Mouse (Mus musculus): ENCODE measurements at regions not wholly inside any gene's neighbourhood (a gene's known extent, or its start where the extent isn't known, plus 50 kb on each side); places are given as distances from the start of the nearest gene placed in this dataset.
"Not testable (repeated sequence)": the region's sequence is repeated elsewhere in the genome, so short reads cannot be mapped to it uniquely, and the experiment has no call there.

DNA sequence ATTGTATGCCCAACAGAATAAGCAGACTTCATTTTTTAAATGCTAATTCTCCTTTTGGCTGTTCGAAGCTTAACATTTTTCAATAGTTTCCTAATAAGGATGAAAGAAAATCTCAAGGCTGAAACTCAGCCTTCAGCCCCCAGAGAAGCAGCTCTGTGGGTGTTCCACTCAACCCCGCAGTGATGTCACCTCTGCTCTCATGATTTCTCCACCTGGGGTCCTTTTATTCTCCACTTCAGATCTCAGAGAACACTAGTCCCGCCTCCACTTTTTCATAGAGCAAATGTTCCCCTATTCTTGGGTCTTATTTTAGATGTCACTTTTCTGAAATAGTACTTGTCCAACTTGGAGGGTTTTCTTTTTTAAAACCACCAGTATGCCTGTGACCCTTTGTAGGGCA lies 567.3 kb downstream of the Cntn3 start:
- peak; percentile 16 for DNase-seq (ENCODE audit: low read depth, low spot score)

DNA sequence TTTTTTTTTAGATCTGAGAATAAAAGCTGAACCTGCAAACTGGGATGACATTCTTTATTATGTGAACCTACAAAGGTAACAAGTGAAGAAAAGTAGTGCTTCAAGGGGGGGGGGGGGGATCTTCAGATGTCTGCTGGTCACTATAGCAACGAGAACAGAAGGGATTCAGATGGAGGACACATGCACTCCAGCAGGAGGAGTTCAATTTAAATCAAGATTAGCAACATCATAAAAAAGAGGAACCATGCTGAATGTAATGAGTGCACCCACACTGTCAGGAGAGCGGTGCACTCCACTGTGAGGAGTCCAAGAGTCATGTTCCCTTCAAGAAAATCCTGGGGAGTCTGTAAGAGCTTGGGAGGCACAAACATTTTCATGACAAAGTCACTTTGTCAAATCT lies 574.7 kb downstream of the Cntn3 start:
- DNase-seq (ENCODE audit: low read depth, low spot score) = peak; percentile 18

- DNase-seq (ENCODE audit: low read depth, low spot score) = peak; percentile 15
These were observed 575.3 kb downstream of the Cntn3 start for GRCm38 (mm10) chr6:101997629-101998028.

DNA sequence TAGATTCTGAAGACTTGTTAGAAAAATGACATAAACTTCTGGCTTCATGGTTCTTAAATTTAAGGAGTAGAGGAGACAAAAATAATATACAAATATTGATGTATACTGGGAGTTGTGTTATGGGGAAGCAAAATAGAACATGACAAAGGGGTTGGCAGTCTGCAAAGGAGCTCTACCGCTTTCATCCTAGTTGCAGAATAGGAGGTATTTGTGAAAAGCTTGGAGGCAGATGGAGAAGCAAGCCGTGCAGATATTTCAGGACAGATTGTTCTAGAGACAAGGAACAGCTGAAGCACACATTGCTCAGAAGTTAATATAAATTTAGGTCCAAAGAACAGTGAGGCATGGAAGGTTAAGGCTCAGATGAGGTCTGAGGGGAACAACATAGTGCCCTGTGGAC lies 580.1 kb downstream of the Cntn3 start:
- peak; percentile 76 for DNase-seq (ENCODE audit: low read depth, low spot score)

DNA sequence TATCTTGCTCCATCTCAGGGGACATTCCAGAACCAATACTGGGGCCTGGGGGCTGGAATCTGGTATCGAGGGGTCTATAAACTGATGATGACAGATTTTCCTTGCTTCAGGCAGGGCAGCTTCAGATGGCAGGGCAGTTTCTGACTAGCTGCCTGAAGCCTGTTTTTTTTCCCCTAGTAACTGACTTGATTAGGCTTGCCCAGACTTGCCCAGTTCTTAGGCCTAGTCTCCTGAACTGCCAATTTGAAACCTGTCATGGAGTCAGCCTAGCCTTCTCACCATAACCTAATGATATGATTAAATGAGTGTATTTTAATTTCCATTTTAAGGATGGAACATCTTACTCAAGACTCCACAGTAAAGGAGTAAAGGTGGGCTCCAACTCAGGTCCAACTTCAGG lies 591.2 kb downstream of the Cntn3 start:
- no peak for DNase-seq (ENCODE audit: low read depth, low spot score)

GRCm38 (mm10) chr6:101979213-101979612 lies 593.7 kb downstream of the Cntn3 start:
- no peak for DNase-seq (ENCODE audit: low read depth, low spot score)

GRCm38 (mm10) chr6:101964941-101965340 lies 587.2 kb upstream of the Pdzrn3 start:
- no peak for DNase-seq (ENCODE audit: low read depth, low spot score)

DNA sequence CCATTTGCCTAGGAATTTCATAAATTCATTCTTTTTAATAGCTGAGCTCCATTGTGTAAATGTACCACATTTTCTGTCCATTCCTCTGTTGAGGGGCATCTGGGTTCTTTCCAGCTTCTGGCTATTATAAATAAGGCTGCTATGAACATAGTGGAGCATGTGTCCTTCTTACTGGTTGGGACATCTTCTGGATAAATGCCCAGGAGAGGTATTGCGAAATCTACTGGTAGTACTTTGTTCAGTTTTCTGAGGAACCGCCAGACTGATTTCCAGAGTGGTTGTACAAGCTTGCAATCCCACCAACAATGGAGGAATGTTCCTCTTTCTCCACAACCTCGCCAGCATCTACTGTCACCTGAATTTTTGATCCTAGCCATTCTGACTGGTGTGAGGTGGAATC lies 583.8 kb upstream of the Pdzrn3 start:
- DNase-seq (ENCODE audit: low read depth, low spot score) = not testable (repeated sequence)

GRCm38 (mm10) chr6:101949681-101950080 lies 572.0 kb upstream of the Pdzrn3 start:
- DNase-seq (ENCODE audit: low read depth, low spot score) = no peak

- DNase-seq (ENCODE audit: low read depth, low spot score) = no peak
These were observed 571.3 kb upstream of the Pdzrn3 start for GRCm38 (mm10) chr6:101948950-101949349.

- DNase-seq (ENCODE audit: low read depth, low spot score) = no peak
These were observed 562.7 kb upstream of the Pdzrn3 start for GRCm38 (mm10) chr6:101940266-101940866.

- DNase-seq (ENCODE audit: low read depth, low spot score) = no peak
These were observed 560.8 kb upstream of the Pdzrn3 start for GRCm38 (mm10) chr6:101938393-101938985.

DNA sequence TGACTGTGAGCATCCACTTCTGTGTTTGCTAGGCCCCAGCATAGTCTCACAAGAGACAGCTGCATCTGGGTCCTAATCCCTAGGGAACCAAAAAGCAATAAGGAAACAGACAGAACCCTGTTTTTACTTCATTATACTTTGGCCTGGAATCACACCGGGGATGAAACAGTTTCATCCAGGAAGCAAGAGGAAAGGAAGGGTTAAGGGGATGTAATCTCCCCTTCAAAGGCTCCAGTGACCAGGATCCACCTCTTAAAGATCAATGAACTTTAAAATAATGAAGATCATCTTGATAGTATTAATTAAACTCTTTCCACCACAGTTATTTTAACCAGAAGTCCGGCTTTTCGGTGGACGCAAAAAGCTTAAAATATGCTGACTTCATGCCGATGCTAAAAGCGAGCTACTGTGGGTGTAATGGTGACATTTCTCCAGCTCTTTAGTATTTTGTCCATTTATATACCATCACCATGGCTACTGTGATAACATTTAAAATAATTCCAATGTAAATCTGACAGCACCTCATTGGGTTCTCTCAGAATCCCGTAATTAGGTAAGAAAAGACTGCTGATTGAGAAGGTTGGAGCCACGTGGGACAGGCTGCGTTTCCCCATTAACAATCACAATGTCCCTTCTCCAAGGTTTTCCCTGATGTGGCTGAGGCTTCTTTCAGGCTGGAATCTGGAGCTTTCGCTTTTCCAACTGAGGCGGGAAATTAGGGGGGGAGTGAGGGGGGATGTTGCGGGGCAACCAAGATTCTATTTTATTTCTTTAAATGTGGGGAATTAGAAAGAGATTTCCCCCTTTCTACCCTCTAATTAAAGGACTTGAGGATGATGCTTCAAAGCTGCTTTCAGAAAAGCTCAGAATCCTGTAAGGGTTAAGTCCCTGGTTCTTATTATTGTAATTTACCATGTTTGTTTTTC lies 560.0 kb upstream of the Pdzrn3 start:
- peak; percentile 67 for DNase-seq (ENCODE audit: low read depth, low spot score)

DNA sequence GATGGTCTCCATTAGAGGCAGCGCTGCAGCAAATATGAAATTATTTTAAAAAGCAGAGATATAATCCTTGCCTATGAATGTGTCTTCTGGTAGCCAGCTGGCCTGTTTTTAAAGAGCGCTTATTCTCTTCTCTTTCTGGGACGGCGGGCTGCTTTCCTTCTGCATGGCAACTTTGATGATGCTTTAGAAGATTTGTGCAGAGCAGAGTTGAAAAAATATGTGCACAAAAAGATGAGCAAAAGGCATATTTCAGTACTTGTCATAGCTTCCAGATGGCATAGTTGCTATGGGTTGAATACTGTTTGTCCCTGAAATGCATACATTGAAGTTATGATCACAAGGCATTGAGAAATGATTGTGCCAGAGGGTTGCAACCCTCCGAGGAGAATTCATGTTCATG lies 554.1 kb upstream of the Pdzrn3 start:
- peak; percentile 50 for DNase-seq (ENCODE audit: low read depth, low spot score)

GRCm38 (mm10) chr6:101921686-101922085 lies 544.0 kb upstream of the Pdzrn3 start:
- no peak for DNase-seq (ENCODE audit: low read depth, low spot score)

- DNase-seq (ENCODE audit: low read depth, low spot score) = no peak
These were observed 543.5 kb upstream of the Pdzrn3 start for GRCm38 (mm10) chr6:101921186-101921585.

- DNase-seq (ENCODE audit: low read depth, low spot score) = no peak
These were observed 541.2 kb upstream of the Pdzrn3 start for GRCm38 (mm10) chr6:101918914-101919313.

DNA sequence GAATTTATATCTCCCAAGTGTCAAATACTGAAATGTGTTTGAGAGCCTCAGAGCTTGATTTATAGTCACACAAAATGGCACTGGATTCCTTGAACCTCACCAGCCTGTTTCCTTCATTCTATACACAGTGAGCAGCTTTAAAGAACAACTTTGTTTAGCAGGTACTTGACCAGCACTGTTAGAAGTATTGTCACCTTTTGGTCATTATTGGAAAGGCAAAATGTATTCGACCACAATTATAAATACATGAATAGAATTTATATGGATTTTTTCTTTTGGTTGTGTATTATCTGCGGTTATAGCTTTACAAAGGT lies 527.3 kb upstream of the Pdzrn3 start:
- DNase-seq (ENCODE audit: low read depth, low spot score) = no peak

DNA sequence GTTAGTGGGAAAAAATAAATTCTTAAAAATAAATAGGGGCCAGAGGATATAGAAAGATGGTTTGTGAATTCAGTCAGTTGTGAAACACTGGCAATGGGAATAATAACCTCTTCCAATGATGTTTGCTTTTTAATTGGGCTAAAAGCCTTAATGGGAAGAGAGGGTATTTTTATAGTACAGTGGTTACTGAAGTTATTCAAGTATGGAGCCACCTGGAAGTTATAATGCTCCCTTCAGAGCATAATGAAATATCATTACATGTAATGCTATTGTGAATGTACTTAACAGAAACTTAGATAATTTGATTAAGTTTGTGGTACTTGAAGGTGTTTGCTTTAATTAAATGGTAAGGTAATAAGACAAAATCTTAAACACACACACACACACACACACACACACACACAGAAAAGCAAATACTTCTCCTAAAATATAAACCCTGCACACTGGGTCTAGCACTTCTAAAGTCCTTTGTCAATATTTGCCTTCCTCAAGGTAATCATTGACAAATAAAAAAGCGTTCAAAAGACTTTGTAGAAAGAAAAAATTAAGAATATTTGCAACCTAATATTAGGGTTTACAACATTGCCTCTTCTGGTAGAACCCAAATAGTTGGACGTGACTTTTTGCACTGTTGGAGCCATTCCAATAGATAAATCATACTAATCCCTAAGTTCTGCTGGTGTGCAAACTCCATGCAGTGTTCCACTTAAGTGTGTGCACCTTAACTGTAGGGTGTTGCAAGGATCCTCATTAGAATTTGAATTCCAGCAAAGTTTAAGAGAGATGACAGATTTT lies 526.7 kb upstream of the Pdzrn3 start:
- DNase-seq (ENCODE audit: low read depth, low spot score) = no peak

GRCm38 (mm10) chr6:101902276-101902675 lies 524.6 kb upstream of the Pdzrn3 start:
- DNase-seq (ENCODE audit: low read depth, low spot score) = no peak

DNA sequence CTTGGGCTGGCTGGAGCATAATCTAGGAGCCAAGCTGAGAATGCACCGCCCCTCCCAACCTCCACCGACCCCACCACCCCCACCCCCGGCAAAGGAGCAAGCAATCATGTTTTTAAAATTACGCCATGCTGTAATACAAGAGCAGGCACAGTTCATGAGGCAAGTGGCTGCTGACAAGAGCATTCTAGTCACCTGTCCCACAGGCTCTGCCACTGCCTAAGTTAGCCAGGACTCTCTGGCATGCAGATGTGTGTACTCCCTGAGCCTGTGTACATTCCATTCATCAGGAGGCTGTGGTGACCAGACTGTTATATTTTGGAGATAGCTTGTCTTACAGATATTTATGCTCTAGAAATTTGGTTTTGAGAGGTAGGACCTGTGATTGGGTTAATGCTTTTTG lies 520.8 kb upstream of the Pdzrn3 start:
- DNase-seq (ENCODE audit: low read depth, low spot score) = no peak

GRCm38 (mm10) chr6:101890655-101891054 lies 513.0 kb upstream of the Pdzrn3 start:
- DNase-seq (ENCODE audit: low read depth, low spot score) = peak; percentile 69

Data from telencephalon, adult 2 months (tissue).